Mouse (Mus musculus): ENCODE results near the gene Ube2f. TPM values are rescaled to one million over a fixed set of nuclear protein-coding genes. Genes with fewer than 3 reads are reported as not detected.

The Ube2f gene
- polyA plus RNA-seq, 2 experiments, result 57.9 to 65.7 TPM

DNA sequence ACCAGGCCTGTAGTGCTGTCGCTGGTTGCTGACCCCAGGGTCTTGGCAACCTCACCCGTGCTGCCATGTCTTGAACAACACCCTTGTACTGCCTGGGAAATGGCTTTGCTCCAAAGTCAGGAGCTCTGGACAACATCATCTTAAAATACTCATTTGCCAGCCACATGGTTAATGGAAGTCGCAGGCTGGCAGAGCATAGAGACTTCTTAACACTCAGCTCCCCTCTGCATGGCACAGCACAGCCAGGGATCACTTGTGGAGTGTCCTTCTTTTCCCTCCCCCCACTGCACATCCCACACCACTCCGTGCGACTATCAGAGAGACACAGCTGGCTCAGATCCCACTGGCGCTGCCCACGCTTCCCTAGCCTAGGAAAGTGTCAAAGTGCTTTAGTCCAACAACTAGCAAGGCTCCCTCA lies 38.5 kb upstream of the Ube2f start:
- peaks cover 3% of the 10 kb centered on the region; the same call in 1 of the 2 replicates for H3K4me1 ChIP-seq (ENCODE audit: control insufficient read depth, insufficient read depth, low read length)

DNA sequence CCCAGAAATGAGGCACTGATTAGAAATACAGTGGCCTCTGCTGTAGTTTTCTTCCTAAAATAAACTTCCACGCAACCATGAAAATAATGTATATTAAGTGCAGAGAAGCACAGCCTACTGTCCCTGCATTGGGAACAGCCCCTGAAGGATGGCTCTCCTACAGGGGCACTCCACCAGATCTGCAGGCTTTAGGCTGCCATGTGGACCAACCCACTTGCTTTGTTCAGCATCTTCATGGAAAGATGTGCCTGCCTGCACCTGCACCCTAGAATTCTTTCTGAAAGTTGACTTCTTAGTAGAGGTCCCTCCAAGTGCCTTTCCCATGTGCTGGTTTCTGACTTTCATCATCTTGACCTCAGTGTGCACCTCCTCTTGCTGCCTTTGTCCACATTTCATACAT lies 34.8 kb upstream of the Ube2f start:
- H3K4me3 ChIP-seq (replicated peaks; ENCODE audit: low read length), result no peak overlapping the region
- no peak for TF ChIP-seq POLR2A (IDR thresholded peaks at IDR 0.05; ENCODE audit: borderline replicate concordance, extremely low read depth, insufficient read depth, insufficient read length)
- no peak overlapping the region for H3K9ac ChIP-seq (ENCODE audit: low read depth, low read length, severe bottlenecking)
- no peaks in the 10 kb centered on the region for H3K36me3 ChIP-seq (ENCODE audit: control insufficient read depth, insufficient read depth, low read length)
- ATAC-seq (ENCODE audit: low FRiP score, low read depth) (no peak), DNase-seq (ENCODE audit: low spot score) (no peak)
- 0 out of 2 replicates have a peak, but pooled peaks cover 3% of the 10 kb centered on the region for H3K4me1 ChIP-seq (ENCODE audit: control insufficient read depth, insufficient read depth, low read length)
- H3K4me2 ChIP-seq (replicated peaks; ENCODE audit: low read depth, low read length, severe bottlenecking), result no peak overlapping the region
- H3K27me3 ChIP-seq (ENCODE audit: control insufficient read depth, insufficient read depth, low read length), result no peaks in the 10 kb centered on the region
- H3K9me3 ChIP-seq (ENCODE audit: control insufficient read depth, low read length), result no peaks in the 10 kb centered on the region
- H3K27ac ChIP-seq (replicated peaks; ENCODE audit: low read depth, low read length), result no peak overlapping the region
- WGBS, result 94% methylated on average over 1 of the region's 1 CpGs

More for the DNA sequence above, 38.5 kb upstream of the Ube2f start:
- no peak overlapping the region for H3K9ac ChIP-seq (ENCODE audit: low read depth, low read length, severe bottlenecking)
- no peak overlapping the region for H3K27ac ChIP-seq (replicated peaks; ENCODE audit: low read depth, low read length)
- DNase-seq (ENCODE audit: low spot score) (no peak), ATAC-seq (ENCODE audit: low FRiP score, low read depth) (no peak)
- no peaks in the 10 kb centered on the region for H3K36me3 ChIP-seq (ENCODE audit: control insufficient read depth, insufficient read depth, low read length)
- no peak for TF ChIP-seq POLR2A (IDR thresholded peaks at IDR 0.05; ENCODE audit: borderline replicate concordance, extremely low read depth, insufficient read depth, insufficient read length)
- H3K27me3 ChIP-seq (ENCODE audit: control insufficient read depth, insufficient read depth, low read length), result no peaks in the 10 kb centered on the region
- H3K4me2 ChIP-seq (replicated peaks; ENCODE audit: low read depth, low read length, severe bottlenecking), result no peak overlapping the region
- WGBS, result 75% methylated on average over 7 of the region's 7 CpGs
- no peaks in the 10 kb centered on the region for H3K9me3 ChIP-seq (ENCODE audit: control insufficient read depth, low read length)
- no peak overlapping the region for H3K4me3 ChIP-seq (replicated peaks; ENCODE audit: low read length)

DNA sequence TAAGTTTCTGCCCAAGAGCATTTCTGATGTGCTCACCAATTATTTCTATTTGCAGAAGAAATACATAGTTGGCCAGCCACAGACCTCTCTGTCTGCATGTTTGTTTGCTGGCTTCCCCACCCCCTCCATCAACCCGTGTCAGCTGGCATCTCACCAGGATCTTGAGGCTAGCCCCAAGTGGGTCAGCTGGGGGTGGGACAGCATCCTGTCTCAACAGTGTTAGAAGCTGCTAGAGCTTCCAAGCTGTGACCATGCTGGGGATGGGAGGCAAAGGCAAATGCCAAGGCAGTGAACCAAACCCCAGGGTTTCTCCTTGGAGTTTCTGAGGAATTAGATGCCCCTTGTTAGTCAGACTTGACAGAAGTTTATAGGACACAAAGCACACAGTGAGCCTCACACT lies 34.1 kb upstream of the Ube2f start:
- H3K4me3 ChIP-seq (replicated peaks; ENCODE audit: low read length), result no peak overlapping the region
- no peaks in the 10 kb centered on the region for H3K36me3 ChIP-seq (ENCODE audit: control insufficient read depth, insufficient read depth, low read length)
- 62% methylated on average over 1 of the region's 1 CpGs for WGBS
- no peak overlapping the region for H3K9ac ChIP-seq (ENCODE audit: low read depth, low read length, severe bottlenecking)
- H3K4me2 ChIP-seq (replicated peaks; ENCODE audit: low read depth, low read length, severe bottlenecking), result no peak overlapping the region
- ATAC-seq (ENCODE audit: low FRiP score, low read depth) (no peak), DNase-seq (ENCODE audit: low spot score) (no peak)
- no peak overlapping the region for H3K27ac ChIP-seq (replicated peaks; ENCODE audit: low read depth, low read length)
- TF ChIP-seq POLR2A (IDR thresholded peaks at IDR 0.05; ENCODE audit: borderline replicate concordance, extremely low read depth, insufficient read depth, insufficient read length), result no peak
- no peaks in the 10 kb centered on the region for H3K9me3 ChIP-seq (ENCODE audit: control insufficient read depth, low read length)
- 0 out of 2 replicates have a peak, but pooled peaks cover 3% of the 10 kb centered on the region for H3K4me1 ChIP-seq (ENCODE audit: control insufficient read depth, insufficient read depth, low read length)
- no peaks in the 10 kb centered on the region for H3K27me3 ChIP-seq (ENCODE audit: control insufficient read depth, insufficient read depth, low read length)

DNA sequence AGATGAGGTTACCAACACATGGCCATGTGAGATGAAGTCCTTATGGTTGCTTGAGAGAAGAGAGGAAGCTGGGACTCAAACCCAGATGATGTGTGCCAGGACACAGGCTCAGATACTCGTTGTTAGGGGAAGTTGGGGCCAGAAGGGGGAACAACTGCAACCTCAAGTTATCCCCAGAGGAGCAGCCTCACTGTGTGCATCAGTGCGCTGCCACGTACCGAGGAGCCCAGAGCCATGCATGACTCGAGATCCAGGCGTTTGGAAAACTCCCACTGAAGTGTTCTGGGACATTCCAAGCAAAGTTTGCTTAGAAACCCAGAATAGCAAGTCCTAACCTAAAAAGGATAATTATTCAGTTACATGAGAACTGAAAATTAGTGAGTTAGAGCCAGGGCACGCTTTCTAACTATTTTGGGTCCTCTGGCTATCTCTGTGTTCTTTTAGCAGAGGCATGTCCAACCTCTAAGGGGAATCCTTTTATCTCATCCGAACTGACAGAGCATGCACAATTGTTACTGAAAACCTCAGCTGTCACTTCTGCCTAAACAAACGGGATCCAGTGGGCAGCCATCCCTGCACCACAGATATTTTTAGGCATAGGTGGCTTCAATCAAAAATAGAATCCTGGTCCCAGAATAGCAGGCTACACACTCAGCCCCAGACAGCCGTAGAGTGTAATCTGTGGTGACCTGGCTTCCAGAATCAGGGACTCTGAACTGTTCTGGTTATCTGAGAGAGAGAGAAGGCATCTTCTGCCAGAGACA lies 33.4 kb upstream of the Ube2f start:
- Histone ChIP-seq H3K4me3 (replicated peaks; ENCODE audit: low read length) (no peak overlapping the region), H3K9me3 (ENCODE audit: control insufficient read depth, low read length) (no peaks in the 10 kb centered on the region), H3K9ac (ENCODE audit: low read depth, low read length, severe bottlenecking) (no peak overlapping the region), H3K27ac (replicated peaks; ENCODE audit: low read depth, low read length) (no peak overlapping the region), H3K4me1 (ENCODE audit: control insufficient read depth, insufficient read depth, low read length) (0 out of 2 replicates have a peak, but pooled peaks cover under 1% of the 10 kb centered on the region), H3K27me3 (ENCODE audit: control insufficient read depth, insufficient read depth, low read length) (no peaks in the 10 kb centered on the region), H3K36me3 (ENCODE audit: control insufficient read depth, insufficient read depth, low read length) (no peaks in the 10 kb centered on the region), H3K4me2 (replicated peaks; ENCODE audit: low read depth, low read length, severe bottlenecking) (no peak overlapping the region)
- ATAC-seq (ENCODE audit: low FRiP score, low read depth) (no peak), DNase-seq (ENCODE audit: low spot score) (peak; percentile 26)
- no peak for TF ChIP-seq POLR2A (IDR thresholded peaks at IDR 0.05; ENCODE audit: borderline replicate concordance, extremely low read depth, insufficient read depth, insufficient read length)
- WGBS, result 66% methylated on average over 10 of the region's 10 CpGs

- H3K27ac ChIP-seq (replicated peaks; ENCODE audit: low read depth, low read length), result no peak overlapping the region
- DNase-seq (ENCODE audit: low spot score) (no peak), ATAC-seq (ENCODE audit: low FRiP score, low read depth) (no peak)
- TF ChIP-seq POLR2A (IDR thresholded peaks at IDR 0.05; ENCODE audit: borderline replicate concordance, extremely low read depth, insufficient read depth, insufficient read length), result no peak
- H3K36me3 ChIP-seq (ENCODE audit: control insufficient read depth, insufficient read depth, low read length), result no peaks in the 10 kb centered on the region
- no peaks in the 10 kb centered on the region for H3K27me3 ChIP-seq (ENCODE audit: control insufficient read depth, insufficient read depth, low read length)
- WGBS, result 82% methylated on average over 7 of the region's 7 CpGs
- no peak overlapping the region for H3K4me3 ChIP-seq (replicated peaks; ENCODE audit: low read length)
- H3K9me3 ChIP-seq (ENCODE audit: control insufficient read depth, low read length), result no peaks in the 10 kb centered on the region
- H3K4me2 ChIP-seq (replicated peaks; ENCODE audit: low read depth, low read length, severe bottlenecking), result no peak overlapping the region
- H3K9ac ChIP-seq (ENCODE audit: low read depth, low read length, severe bottlenecking), result no peak overlapping the region
- H3K4me1 ChIP-seq (ENCODE audit: control insufficient read depth, insufficient read depth, low read length), result no peaks in the 10 kb centered on the region
These were observed 30.3 kb upstream of the Ube2f start for GRCm38 (mm10) chr1:91219641-91220321.

Measured in limb, embryonic 14.5 days (tissue).